Mouse (Mus musculus) CH12.LX (cell line): Measurements from ENCODE around the gene Gse1. TPM values are rescaled to one million over a fixed set of nuclear protein-coding genes. Genes with fewer than 3 reads are reported as not detected.

Experiments
- DNase-seq: peaks from one replicate; pipeline ENCODE4 v3.0.0-alpha.2; 2013; ENCODE audit errors: extremely low read depth
- H3K27ac ChIP-seq: 2 replicates; pipeline ENCODE4 v1.5.1; 2012; ENCODE audit warnings: low read depth, mild to moderate bottlenecking, control low read depth, moderate library complexity; ENCODE audit not compliant: insufficient read depth
- H3K27me3 ChIP-seq: replicated peaks from 2 replicates; pipeline ENCODE3; 2012; ENCODE audit warnings: inconsistent platforms
- H3K36me3 ChIP-seq, 2 experiments: replicated peaks in 1 of 2; 2 replicates each; pipeline versions ENCODE3 to v1.6.1; 2012; ENCODE audit warnings: inconsistent platforms in 1 of 2, low read length in 1 of 2, mild to moderate bottlenecking in 1 of 2, mixed read lengths in 1 of 2, moderate library complexity in 1 of 2; ENCODE audit not compliant: control insufficient read depth in 1 of 2, insufficient read depth in 1 of 2
- H3K4me1 ChIP-seq, 2 experiments: 2 replicates each; pipeline ENCODE4 v1.6.1; 2012; ENCODE audit warnings: inconsistent platforms in 1 of 2, moderate library complexity in 1 of 2; ENCODE audit not compliant: insufficient read depth in 2 of 2, control insufficient read depth in 1 of 2
- H3K4me2 ChIP-seq: 2 replicates; pipeline ENCODE4 v1.6.1; 2012; ENCODE audit warnings: low read depth, mild to moderate bottlenecking, control low read depth; ENCODE audit not compliant: poor library complexity, insufficient read depth, severe bottlenecking
- H3K4me3 ChIP-seq, 3 experiments: fragments of 150-350 bp in 1 of 3; sonication (generic) in 1 of 3; replicated peaks in 1 of 3; 2 replicates each; pipeline versions ENCODE3 to v1.5.1; 2011 to 2012; ENCODE audit warnings: low read depth in 2 of 3, low read length in 2 of 3, mild to moderate bottlenecking in 2 of 3, moderate library complexity in 2 of 3, control low read depth in 1 of 3, improper control_type of control experiment in 1 of 3, inconsistent platforms in 1 of 3, mixed read lengths in 1 of 3; ENCODE audit not compliant: poor library complexity in 1 of 3
- H3K79me2 ChIP-seq: replicated peaks from 2 replicates; pipeline ENCODE4 v1.6.1; 2012; ENCODE audit warnings: mild to moderate bottlenecking, moderate library complexity; ENCODE audit not compliant: control insufficient read depth, poor library complexity, insufficient read depth, severe bottlenecking; ENCODE audit errors: extremely low read depth
- H3K9ac ChIP-seq: 2 replicates; pipeline ENCODE4 v1.6.1; 2012; ENCODE audit warnings: low read depth, mild to moderate bottlenecking, control low read depth, moderate library complexity; ENCODE audit not compliant: insufficient read depth
- H3K9me3 ChIP-seq: replicated peaks from 2 replicates; pipeline ENCODE3; 2012; ENCODE audit warnings: low read length, inconsistent platforms, mixed read lengths
- BHLHE40 ChIP-seq: IDR thresholded peaks from 2 replicates; pipeline ENCODE4 v1.6.1; 2011; ENCODE audit warnings: mild to moderate bottlenecking, low read depth, low read length, improper control_type of control experiment
- CHD1 ChIP-seq: IDR thresholded peaks from 2 replicates; pipeline ENCODE4 v1.6.1; 2012; ENCODE audit warnings: low read depth, low read length, improper control_type of control experiment, inconsistent platforms
- CHD2 ChIP-seq: IDR thresholded peaks from 2 replicates; pipeline ENCODE4 v1.6.1; 2011; ENCODE audit warnings: low read length, improper control_type of control experiment
- CTCF ChIP-seq, 2 experiments: IDR thresholded peaks in 1 of 2; conservative IDR thresholded peaks in 1 of 2; 2 replicates each; pipeline ENCODE4 v1.5.1; 2011 to 2012; ENCODE audit warnings: low read depth in 2 of 2, low read length in 2 of 2, improper control_type of control experiment in 1 of 2, inconsistent platforms in 1 of 2, mild to moderate bottlenecking in 1 of 2, moderate library complexity in 1 of 2
- ELF1 ChIP-seq: IDR thresholded peaks from 2 replicates; pipeline ENCODE4 v1.6.1; 2014; ENCODE audit warnings: low read depth, mild to moderate bottlenecking, inconsistent platforms, low read length, improper control_type of control experiment
- EP300 ChIP-seq: IDR thresholded peaks from 2 replicates; pipeline ENCODE4 v1.6.1; 2011; ENCODE audit warnings: low read length, improper control_type of control experiment
- ETS1 ChIP-seq: conservative IDR thresholded peaks from 2 replicates; pipeline ENCODE4 v1.6.1; 2012; ENCODE audit warnings: low read depth, mild to moderate bottlenecking, inconsistent platforms, low read length, improper control_type of control experiment, moderate library complexity
- IRF4 ChIP-seq: IDR thresholded peaks from 2 replicates; pipeline ENCODE4 v1.6.1; 2014; ENCODE audit warnings: low read depth, mild to moderate bottlenecking, inconsistent platforms, low read length, improper control_type of control experiment
- JUN ChIP-seq: IDR thresholded peaks from 2 replicates; pipeline ENCODE4 v1.6.1; 2011; ENCODE audit warnings: low read depth, mild to moderate bottlenecking, low read length, improper control_type of control experiment, moderate library complexity; ENCODE audit not compliant: insufficient read depth
- JUND ChIP-seq: conservative IDR thresholded peaks from 2 replicates; pipeline ENCODE4 v1.6.1; 2011; ENCODE audit warnings: low read depth, low read length, improper control_type of control experiment
- KAT2A ChIP-seq: IDR thresholded peaks from 2 replicates; pipeline ENCODE4 v1.6.1; 2012; ENCODE audit warnings: low read length, improper control_type of control experiment, inconsistent platforms; ENCODE audit not compliant: insufficient replicate concordance
- MAFK ChIP-seq: IDR thresholded peaks from 2 replicates; pipeline ENCODE4 v1.6.1; 2011; ENCODE audit warnings: low read length, improper control_type of control experiment; ENCODE audit not compliant: insufficient replicate concordance
- MAX ChIP-seq: IDR thresholded peaks from 2 replicates; pipeline ENCODE4 v1.6.1; 2011; ENCODE audit warnings: low read length, improper control_type of control experiment
- MAZ ChIP-seq: IDR thresholded peaks from 2 replicates; pipeline ENCODE4 v1.6.1; 2012; ENCODE audit warnings: low read depth, mild to moderate bottlenecking, inconsistent platforms, low read length, improper control_type of control experiment, moderate library complexity
- MEF2A ChIP-seq: IDR thresholded peaks from 2 replicates; pipeline ENCODE4 v1.6.1; 2014; ENCODE audit warnings: low read depth, mild to moderate bottlenecking, inconsistent platforms, low read length, improper control_type of control experiment, borderline replicate concordance
- MXI1 ChIP-seq: IDR thresholded peaks from 2 replicates; pipeline ENCODE4 v1.6.1; 2011; ENCODE audit warnings: mild to moderate bottlenecking, low read depth, low read length, improper control_type of control experiment
- MYC ChIP-seq: IDR thresholded peaks from 2 replicates; pipeline ENCODE4 v1.6.1; 2011; ENCODE audit warnings: low read depth, mild to moderate bottlenecking, improper control_type of control experiment, low read length
- NELFE ChIP-seq: IDR thresholded peaks from 2 replicates; pipeline ENCODE4 v1.6.1; 2011; ENCODE audit warnings: low read depth, low read length, improper control_type of control experiment
- NRF1 ChIP-seq: IDR thresholded peaks from 2 replicates; pipeline ENCODE4 v1.6.1; 2014; ENCODE audit warnings: low read depth, mild to moderate bottlenecking, inconsistent platforms, low read length, improper control_type of control experiment, moderate library complexity
- PAX5 ChIP-seq: IDR thresholded peaks from 2 replicates; pipeline ENCODE4 v1.6.1; 2012; ENCODE audit warnings: low read length, inconsistent platforms, mixed read lengths
- POLR2A ChIP-seq: IDR thresholded peaks from 2 replicates; pipeline ENCODE4 v1.6.1; 2011; ENCODE audit warnings: low read depth, mild to moderate bottlenecking, improper control_type of control experiment, low read length
- POLR2AphosphoS2 ChIP-seq: IDR thresholded peaks from 2 replicates; pipeline ENCODE4 v1.6.1; 2011; ENCODE audit warnings: low read depth, low read length, improper control_type of control experiment
- RAD21 ChIP-seq: IDR thresholded peaks from 2 replicates; pipeline ENCODE4 v1.6.1; 2011; ENCODE audit warnings: low read depth, mild to moderate bottlenecking, low read length, improper control_type of control experiment, moderate library complexity
- RCOR1 ChIP-seq: conservative IDR thresholded peaks from 2 replicates; pipeline ENCODE4 v1.6.1; 2012; ENCODE audit warnings: low read depth, mild to moderate bottlenecking, inconsistent platforms, low read length, improper control_type of control experiment
- SIN3A ChIP-seq: IDR thresholded peaks from 2 replicates; pipeline ENCODE4 v1.6.1; 2012; ENCODE audit warnings: low read length, improper control_type of control experiment, inconsistent platforms
- SMC3 ChIP-seq: IDR thresholded peaks from 2 replicates; pipeline ENCODE4 v1.6.1; 2011; ENCODE audit warnings: low read depth, low read length, improper control_type of control experiment
- TBP ChIP-seq: conservative IDR thresholded peaks from 2 replicates; pipeline ENCODE4 v1.6.1; 2011; ENCODE audit warnings: low read depth, low read length, improper control_type of control experiment
- TCF12 ChIP-seq: IDR thresholded peaks from 2 replicates; pipeline ENCODE4 v1.6.1; 2014; ENCODE audit warnings: low read depth, mild to moderate bottlenecking, inconsistent platforms, low read length, improper control_type of control experiment
- UBTF ChIP-seq: IDR thresholded peaks from 2 replicates; pipeline ENCODE4 v1.6.1; 2012; ENCODE audit warnings: low read depth, mild to moderate bottlenecking, inconsistent platforms, low read length, improper control_type of control experiment, moderate library complexity
- USF1 ChIP-seq: IDR thresholded peaks from 2 replicates; pipeline ENCODE4 v1.6.1; 2014; ENCODE audit warnings: low read depth, mild to moderate bottlenecking, inconsistent platforms, low read length, improper control_type of control experiment
- USF2 ChIP-seq: conservative IDR thresholded peaks from 2 replicates; pipeline ENCODE4 v1.6.1; 2011; ENCODE audit warnings: low read depth, low read length, improper control_type of control experiment
- ZC3H11A ChIP-seq: IDR thresholded peaks from 2 replicates; pipeline ENCODE4 v1.6.1; 2012; ENCODE audit warnings: low read depth, mild to moderate bottlenecking, inconsistent platforms, low read length, improper control_type of control experiment
- ZKSCAN1 ChIP-seq: IDR thresholded peaks from 2 replicates; pipeline ENCODE4 v1.6.1; 2012; ENCODE audit warnings: low read depth, inconsistent platforms, low read length, improper control_type of control experiment, borderline replicate concordance
- ZMIZ1 ChIP-seq: IDR thresholded peaks from 2 replicates; pipeline ENCODE4 v1.6.1; 2012; ENCODE audit warnings: low read depth, mild to moderate bottlenecking, inconsistent platforms, low read length, improper control_type of control experiment
- ZNF384 ChIP-seq: IDR thresholded peaks from 2 replicates; pipeline ENCODE4 v1.6.1; 2012; ENCODE audit warnings: low read depth, low read length, improper control_type of control experiment, inconsistent platforms
- dilution Hi-C: fragments of 300-500 bp; cut with MboI; formaldehyde crosslinking; loops from 2 replicates; pipeline ENCODE4 v1.14.3; 2020; ENCODE audit warnings: low sequenced_read_pairs; ENCODE audit not compliant: extremely low pct_unique_long_range_greater_than_20kb, extremely low pct_ligation_motif_present
- in situ Hi-C: fragments of 300-500 bp; cut with MboI; formaldehyde crosslinking; loops from 3 replicates; pipeline ENCODE4 v1.14.3; 2019; ENCODE audit warnings: low sequenced_read_pairs, low pct_ligation_motif_present, low pct_unique_long_range_greater_than_20kb, mixed read lengths
- polyA plus RNA-seq: library from polyadenylated mRNA; unstranded; fragments of >175 nt; gene quantifications from 2 replicates; pipeline ENCODE4 v1.2.1, GENCODE M21; 2012; ENCODE audit warnings: low read depth; ENCODE audit not compliant: insufficient read length
- total RNA-seq, 2 experiments: library from RNA; depleted of rRNA; stranded (reverse); fragments of 300-350 nt in 1 of 2; fragments of >200 nt in 1 of 2; gene quantifications; 2 replicates each; pipeline ENCODE4 v1.2.3; 2012 to 2014

Gse1 gene
- total and polyA plus RNA-seq, 3 experiments = 1.3 to 9.8 (median 8.5) TPM

DNA sequence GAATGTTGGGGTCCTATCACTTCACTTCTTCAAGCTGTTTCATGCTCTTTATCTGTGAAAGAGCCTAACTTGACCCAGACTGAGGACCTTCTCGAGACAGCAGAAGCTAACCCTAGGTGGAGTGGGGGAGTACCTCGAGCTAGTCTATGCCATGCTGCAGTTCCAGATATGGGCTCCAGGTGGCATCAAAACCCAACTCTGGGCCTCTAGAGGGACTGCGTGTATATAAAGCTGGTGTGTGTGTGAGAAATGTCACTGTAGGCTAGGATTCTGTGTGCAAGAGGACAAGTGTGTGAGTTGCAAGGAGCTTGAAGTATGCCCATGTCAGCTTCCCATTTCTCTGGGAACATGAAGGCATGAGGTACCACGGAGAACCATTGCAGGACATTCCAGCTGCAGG is 53.2 kb downstream of the Gse1 start:
- Histone ChIP-seq H3K79me2 (no peaks in the 10 kb centered on the region), H3K4me2 (no peak overlapping the region), H3K36me3 (no peaks in the 10 kb centered on the region), H3K9me3 (no peaks in the 10 kb centered on the region), H3K9ac (no peak overlapping the region), H3K4me3 (no peak overlapping the region), H3K4me1 (peaks cover 7 to 36% of the 10 kb centered on the region in 2 experiments; a peak in 3 of 4 replicates), H3K27ac (no peak overlapping the region), H3K27me3 (peaks cover 35% of the 10 kb centered on the region)
- DNase-seq = peak; percentile 76
- dilution Hi-C loops = no loop called here
- in situ Hi-C loops = no loop called here
- TF ChIP-seq ETS1 (no peak), ZC3H11A (no peak), IRF4 (0 out of 2 replicates have a peak, but pooled peaks have one; percentile 13), POLR2AphosphoS2 (no peak), USF2 (no peak), ZKSCAN1 (no peak), POLR2A (no peak), ZNF384 (no peak), TCF12 (no peak), RAD21 (peak; percentile 75), JUND (no peak), RCOR1 (no peak), MAZ (no peak), KAT2A (no peak), MXI1 (no peak), USF1 (no peak), NELFE (no peak), CHD2 (no peak), SMC3 (peak; percentile 76), BHLHE40 (no peak), TBP (no peak), EP300 (no peak), CTCF (conservative IDR thresholded peaks at IDR 0.05 in 1 of 2, IDR thresholded peaks at IDR 0.05 in 1 of 2; ENCODE audit: low read depth in 2 of 2, low read length in 2 of 2) (peak; percentile 89 to 96), UBTF (no peak), MEF2A (no peak), CHD1 (no peak), MYC (peak; percentile 44; the same call in 1 of the 2 replicates), PAX5 (no peak), MAX (no peak), JUN (no peak), ZMIZ1 (no peak), SIN3A (no peak), NRF1 (no peak), MAFK (no peak), ELF1 (no peak)
